Mouse (Mus musculus) spleen, postnatal 14 days (tissue): ENCODE data around the gene Cd163.
"Not testable (repeated sequence)": the region's sequence is repeated elsewhere in the genome, so short reads cannot be mapped to it uniquely, and the experiment has no call there.

Experiments used
- DNase-seq, 2 experiments: peaks; one replicate each; pipeline ENCODE4 v3.0.0; 2021 to 2022; ENCODE audit warnings: low spot score in 2 of 2

Cd163 gene

DNA sequence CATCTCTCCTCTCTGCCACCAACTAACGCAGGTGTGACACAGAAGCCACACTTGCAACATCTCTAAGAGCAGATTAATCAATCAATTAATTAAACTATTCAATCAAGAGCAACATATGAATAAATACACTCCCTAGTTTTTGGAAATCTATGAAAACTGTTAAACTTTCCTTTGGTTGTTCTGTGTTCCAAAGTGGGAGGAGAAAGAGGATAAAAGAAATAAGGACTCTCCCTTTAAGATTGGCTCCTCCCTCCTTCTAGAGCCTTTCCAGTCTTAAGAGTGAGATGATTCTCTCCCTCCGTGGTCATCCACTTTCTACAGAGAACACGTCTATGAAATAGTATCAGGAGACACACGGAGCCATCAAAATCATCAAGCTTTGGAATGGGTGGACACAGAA, at the start of gene Cd163:
Cd163 (plus strand) TSS at position 301 of the 400 bp plus-strand sequence.
- DNase-seq, result no peak

DNA sequence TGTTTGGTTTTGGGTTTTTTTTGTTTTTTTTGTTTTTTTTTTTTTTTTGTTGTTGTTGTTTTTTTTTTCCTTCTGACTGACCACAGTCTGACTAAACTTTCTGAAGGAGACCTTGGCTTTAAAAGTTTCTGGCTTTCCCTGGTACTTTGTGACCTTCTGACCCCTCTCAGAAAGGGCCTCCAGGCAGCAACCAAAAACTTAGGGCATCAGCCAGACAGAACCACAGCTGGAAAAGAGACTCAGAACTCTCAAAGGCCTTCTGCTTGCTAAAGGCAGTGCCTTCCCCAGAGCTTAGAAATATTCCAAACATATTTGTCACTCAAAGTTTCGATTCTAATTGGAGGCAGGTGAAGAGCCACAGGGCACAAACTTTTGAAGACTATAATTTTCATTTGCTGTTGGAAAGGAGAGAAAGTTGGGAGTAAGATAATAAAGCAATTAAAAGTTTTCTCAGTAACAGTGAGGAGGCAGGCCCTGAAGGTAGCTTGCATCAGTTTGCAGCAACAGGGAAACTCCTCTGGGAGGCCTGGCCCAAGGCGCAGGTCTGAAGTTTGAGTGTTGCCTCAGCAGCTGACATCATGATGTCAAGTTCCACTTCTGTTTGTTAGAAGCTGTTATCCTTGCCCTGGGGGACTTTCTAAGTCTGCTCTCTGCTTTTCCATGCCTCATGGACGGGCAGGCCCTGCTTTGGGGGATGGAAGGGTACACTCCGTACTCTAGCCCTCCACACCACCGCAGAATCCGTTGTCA, 48.6 kb upstream of the Cd163 start:
- no peak for DNase-seq

DNA sequence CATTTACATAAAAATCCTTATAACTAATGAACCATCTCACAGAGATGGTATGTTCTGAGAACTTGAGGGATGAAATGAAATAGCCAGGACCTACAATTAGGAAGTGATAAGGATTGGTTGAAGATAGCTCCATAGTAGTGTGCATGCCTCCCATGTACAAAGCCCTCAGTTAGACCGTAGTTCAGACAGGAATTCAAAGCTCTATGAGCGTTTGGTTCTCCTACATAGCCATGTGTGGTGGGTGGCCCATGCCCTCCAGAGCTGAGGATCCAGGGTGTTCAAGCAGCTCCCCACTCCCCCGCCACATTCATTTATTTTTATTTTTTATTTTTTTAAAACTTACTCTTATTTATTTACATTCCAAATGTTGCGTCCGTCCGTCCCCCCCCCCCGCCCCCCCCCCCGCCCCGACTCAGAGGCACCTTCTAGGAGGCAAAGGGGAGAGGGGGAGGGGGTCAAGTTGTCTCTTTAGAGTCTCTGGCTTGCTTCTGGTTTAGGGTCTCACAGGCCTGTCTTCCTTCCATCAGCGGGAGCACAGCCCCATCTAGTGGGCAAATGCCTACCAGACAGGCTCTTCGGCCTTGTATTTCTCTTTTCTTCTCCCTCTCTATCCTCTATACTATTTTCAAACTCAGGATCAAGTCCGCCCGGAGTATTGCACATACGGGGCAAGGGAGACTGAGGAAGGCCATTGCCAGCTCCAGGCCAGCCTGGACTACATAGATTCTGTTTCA, 44.1 kb upstream of the Cd163 start:
- peak; percentile 30 to 55 for DNase-seq

DNA sequence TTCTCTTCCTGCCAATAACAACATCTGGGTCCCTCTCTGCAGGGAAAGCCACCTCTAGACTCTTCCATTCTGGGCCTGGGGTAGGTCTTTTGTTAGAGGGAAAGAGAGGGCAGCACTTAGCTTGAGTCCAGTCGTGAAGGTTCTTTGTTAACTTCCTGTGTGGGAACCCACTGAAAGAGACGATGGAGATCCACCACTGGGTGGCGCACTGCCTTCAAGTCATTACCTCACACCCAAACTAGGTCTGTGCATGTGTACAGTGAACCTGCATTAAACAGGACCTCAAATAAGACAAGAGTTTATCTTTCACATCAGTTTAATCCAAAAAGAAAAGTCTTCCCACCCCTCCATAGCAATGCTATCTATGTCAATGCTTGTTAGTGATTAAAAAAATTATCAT, 41.8 kb upstream of the Cd163 start:
- DNase-seq, result peak; percentile 48 to 73

DNA sequence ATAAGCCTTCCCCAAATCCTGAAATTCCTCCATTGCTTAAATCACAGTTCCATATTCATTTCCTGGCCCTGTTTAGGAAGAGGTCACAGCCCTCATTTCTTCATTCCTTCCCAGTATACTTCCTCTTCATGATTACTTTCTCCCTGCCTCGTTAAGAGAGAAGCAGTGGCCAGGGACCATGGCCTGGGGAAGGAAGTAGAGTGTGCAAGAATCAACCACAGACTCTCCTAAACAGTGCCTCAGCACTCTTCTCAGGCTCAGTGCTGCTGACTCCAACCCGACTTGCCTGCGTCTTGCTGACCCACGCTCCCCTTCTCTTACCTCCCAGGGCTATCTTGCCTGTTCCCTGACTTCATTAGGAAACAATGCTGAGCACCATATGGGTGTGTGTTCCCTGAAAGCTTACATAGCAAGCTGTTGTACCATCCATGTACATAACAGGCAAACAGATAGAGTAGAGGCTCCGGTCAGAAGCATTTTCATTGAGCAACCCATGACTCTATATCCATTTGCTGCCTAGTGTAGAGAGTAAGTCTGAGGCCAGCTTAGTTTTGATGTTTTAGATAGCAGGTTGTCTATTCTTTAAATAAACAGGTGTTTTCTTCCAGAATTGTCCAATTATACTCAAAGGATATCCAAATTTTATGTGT, 31.1 kb upstream of the Cd163 start:
- no peak for DNase-seq

DNA sequence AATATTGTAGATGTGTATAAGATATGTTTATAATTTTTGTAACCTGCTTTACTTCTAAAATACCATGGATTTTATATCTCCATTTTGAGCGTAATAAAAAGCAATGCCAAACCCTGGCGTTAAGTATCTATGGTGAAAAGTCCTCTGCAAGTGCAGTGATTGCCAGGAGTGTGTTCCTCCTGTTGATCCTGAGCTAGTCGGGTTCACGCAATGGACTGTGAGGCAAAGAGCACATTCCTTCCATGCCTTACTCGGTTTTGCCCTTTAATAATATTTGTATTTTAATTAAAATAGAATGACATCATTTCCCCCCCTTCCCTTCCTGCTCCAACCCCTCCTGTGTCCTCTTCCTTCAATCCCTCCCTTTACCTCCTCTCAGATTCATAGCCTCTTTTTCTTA, 26.8 kb upstream of the Cd163 start:
- DNase-seq, result no peak

DNA sequence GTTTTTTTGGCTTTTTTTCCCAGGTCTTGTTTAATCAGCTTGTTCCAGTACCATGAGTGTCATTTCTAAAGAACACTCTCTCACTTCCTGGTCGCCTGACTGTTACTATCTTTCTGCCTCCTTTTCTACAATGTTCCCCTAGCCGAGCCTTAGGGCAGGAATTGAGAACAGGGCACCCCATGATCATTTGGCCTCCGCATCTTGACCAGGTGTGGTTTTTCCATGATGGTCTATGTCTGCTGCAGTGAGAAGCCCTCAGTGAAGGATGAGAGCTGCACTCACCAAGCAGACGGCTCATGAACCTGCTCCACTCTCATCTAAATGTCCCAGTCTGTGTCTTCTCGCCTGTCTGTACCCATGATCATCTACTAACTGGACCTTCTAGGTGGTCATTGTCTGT, 26.2 kb upstream of the Cd163 start:
- DNase-seq, result no peak

DNA sequence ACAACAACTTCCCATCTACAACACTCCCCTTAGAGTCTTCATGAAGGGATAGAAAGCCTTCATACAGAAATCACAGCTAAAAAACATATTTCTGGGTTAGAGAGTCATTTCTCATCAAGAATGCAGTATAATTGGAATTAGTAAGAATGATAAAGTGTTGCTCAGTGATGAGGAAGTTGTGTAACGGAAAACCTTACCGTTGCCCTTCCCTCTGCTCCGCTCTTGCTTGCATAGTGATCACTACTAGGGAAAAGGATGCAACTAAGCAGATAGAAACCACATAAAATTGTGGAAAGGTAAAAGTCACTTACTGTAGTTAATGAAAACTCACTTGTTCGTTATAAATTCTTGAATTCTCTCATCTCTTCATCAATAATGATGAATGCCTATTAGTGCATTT, 21.7 kb upstream of the Cd163 start:
- DNase-seq, result no peak

DNA sequence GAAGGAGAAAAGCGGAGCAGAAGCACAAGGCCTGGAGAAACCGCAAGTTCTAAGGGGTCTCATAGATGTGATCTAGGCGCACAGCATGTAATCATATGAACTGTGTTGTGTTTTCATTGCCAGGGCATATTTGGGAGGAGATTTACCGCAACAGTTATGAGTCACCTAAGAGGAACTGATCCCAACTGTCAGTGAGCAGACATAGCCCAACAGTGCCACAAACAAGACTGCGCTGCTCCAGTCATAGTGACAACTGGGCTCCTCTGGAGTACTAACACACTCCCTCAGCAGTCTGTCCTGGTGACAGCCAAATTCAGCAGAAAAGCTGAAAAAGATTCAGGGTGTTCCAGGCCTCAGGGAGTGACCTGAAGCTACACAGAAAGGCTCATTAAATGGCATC, 7.1 kb upstream of the Cd163 start:
- not testable (repeated sequence) for DNase-seq

DNA sequence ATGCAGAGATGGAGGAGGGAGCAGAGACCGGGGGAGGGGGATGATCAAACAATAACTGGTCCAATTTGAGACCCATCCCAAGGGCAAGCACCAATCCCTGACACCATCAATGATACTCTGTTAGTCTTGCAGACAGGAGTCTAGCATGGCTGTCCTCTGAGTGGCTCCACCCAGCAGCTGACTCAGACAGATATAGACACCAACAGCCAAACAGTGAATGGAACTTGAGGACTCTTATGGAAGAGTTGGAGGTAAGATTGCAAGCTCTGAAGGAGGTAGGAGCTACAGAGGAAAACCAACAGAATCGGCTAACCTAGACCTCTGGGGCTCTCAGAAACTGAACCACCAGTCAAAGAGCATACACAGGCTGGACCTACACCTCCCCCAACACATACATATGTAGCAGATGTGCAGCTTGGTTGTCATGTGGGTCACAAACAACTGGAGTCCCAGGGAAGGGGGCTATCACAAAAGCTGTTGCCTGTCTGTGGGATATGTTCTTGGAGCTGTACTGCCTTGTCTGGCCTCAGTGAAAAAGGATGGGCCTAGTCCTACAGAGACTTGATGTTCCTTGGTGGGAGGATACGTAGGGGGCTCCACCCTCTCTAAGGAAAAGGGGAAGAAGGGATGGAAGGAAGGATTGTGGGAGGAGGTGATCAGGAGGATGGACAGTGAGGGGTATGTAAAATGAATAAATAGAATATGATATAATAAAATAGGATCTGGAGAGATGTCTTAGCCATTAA, 2.8 kb upstream of the Cd163 start:
- DNase-seq, result no peak

DNA sequence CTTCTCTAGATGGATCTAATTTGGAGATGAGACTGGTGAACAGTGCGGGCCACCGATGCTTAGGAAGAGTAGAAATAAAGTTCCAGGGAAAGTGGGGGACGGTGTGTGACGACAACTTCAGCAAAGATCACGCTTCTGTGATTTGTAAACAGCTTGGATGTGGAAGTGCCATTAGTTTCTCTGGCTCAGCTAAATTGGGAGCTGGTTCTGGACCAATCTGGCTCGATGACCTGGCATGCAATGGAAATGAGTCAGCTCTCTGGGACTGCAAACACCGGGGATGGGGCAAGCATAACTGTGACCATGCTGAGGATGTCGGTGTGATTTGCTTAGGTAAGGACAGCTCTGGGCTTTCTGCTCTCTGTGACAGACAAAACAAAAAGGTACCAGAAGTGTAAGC, 4.5 kb downstream of the Cd163 start:
- DNase-seq, result no peak

DNA sequence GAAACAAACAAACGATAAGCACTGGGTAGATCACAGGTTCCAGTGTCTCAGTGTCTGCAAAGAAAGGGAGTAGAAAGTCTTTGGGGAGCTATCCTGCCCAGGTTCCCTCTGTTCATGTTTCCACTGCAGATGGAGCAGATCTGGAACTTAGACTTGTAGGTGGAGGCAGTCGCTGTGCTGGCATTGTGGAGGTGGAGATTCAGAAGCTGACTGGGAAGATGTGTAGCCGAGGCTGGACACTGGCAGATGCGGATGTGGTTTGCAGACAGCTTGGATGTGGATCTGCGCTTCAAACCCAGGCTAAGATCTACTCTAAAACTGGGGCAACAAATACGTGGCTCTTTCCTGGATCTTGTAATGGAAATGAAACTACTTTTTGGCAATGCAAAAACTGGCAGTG, 7.8 kb downstream of the Cd163 start:
- no peak for DNase-seq

DNA sequence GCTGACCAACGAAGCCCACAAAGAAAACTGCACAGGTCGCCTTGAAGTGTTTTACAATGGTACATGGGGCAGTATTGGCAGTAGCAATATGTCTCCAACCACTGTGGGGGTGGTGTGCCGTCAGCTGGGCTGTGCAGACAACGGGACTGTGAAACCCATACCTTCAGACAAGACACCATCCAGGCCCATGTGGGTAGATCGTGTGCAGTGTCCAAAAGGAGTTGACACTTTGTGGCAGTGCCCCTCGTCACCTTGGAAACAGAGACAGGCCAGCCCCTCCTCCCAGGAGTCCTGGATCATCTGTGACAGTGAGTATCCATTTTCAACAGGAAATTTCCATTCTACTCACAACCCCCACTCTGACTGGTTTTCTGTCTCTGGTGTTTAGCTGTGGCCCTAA, 15.9 kb downstream of the Cd163 start:
- no peak for DNase-seq

DNA sequence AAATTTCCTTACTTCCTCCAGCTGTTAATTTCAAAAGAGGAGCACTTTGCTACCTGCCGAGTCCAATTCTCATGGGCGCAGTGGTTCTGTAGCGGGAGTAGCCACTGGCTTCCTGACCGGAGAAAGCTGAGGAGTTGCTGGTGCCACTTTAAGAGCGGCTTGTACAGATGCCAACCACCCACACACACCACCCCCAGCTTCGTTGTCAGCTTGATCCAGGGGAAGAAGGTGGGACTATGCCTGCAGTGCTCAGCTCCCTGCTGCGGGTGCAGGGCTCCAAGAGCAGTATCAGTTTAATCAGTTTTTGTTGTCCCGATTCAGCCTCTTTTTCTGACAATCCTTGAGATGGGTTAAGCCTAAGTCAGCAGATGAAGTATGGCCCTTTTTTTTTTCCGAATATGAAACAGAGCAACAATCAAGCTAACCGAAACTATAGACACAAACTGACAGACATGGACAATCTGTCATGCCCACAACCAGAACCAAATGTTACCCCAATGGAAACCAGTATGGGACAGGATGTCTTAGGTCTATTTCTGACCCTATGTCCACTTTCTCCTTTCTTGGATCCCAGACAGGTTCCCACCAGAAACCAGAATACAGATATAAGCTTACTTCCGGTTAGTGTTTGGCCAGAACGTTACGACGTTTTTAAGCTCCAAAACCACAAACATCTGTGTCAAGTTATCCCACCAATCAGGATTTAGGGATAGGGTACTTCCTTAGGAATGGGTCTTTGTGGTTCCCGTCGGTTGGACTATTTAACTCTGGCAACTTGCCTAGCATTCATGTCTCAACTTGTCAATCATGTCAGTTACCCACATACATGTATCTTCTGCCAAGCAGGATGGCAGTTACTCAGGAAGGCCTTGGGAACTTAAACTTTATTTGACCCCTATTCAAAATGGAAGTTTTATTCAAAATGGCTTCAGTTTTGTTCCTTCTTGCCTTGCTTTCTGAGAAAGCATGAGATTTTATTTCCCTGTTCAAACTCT, 17.3 kb downstream of the Cd163 start:
- DNase-seq, result no peak

DNA sequence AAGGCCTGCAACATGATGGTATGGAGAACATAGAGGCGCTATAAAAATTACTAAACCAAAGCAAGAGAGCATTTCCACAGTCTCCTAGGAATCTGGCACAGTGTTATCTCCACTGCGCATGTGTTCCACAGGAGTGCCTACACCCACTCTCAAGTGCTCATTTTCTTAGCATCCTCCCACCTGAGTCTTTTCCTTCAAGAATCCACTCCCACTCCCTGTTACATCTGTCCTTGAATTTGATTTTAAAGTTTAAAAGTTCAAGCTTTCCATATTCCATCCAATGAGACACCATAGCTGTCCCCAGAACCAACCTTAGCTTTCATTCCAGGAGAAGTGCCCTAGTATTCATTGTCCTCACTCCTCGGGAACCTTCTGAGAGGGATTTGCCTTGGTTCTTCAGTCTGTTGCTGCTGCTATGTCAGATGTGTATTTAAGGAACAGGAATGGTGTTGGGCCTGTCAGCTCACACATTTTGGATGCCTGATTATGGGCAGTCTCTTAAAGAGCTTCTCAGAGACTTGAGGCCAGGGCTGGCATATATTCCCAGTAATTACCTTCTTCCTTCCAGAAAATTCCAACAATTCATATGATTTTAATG, 24.0 kb downstream of the Cd163 start:
- DNase-seq, result no peak

DNA sequence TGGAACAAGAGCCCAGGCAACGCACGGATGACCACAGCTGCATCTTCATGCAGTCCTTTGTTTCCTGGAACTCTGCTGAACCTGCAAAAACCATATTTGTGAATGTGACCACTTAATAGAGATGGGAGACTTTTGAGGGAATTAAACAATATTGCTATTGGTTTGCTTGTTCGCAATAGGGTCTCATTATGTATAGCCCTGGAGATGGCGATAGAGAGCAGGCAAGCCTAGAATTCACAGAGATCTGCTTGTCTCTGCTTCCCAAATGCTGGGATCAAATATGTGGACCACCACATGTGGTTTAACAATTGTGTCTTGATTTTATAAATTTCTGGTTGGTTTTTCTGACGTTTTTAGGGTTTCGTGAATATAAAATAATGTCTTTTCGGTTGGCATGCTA, 25.2 kb downstream of the Cd163 start:
- DNase-seq, result no peak

DNA sequence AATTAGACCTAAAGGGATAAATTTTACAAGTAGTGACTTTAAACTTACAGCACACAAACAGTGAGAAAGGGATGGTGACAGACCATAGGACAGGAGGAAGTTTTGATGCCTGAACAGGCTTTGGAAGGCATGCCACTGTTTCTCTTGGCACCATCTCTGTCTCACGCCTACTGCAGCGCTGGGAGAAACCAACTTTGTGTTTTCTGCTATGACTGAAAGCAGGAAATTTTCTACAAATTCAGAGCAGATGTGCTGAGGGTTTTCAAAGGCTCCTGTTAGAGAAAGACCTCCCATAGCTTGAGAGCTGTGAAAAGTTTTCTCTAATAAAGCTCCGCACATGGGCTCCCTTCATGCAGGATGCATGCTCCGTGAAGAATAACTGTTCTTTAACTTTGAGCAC, 40.6 kb downstream of the Cd163 start:
- no peak for DNase-seq

DNA sequence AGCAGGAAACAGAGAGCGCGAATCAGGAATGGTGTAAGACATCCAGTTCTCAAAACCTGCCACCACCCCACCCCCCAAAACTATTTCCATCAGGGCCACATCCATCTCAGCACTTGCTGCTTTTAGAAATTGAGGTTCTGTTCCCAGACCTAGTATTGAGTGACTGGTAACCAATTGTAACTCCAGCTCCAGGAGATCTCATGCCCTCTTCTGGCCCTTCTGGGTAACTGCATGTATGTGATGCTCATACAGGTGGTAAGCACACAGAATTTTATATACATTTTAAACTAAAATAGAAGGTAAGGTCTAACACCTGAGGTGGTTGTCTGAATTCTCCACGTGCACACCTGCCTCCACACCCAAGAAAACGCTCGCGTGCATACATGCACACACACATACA, 42.2 kb downstream of the Cd163 start:
- DNase-seq, result no peak

DNA sequence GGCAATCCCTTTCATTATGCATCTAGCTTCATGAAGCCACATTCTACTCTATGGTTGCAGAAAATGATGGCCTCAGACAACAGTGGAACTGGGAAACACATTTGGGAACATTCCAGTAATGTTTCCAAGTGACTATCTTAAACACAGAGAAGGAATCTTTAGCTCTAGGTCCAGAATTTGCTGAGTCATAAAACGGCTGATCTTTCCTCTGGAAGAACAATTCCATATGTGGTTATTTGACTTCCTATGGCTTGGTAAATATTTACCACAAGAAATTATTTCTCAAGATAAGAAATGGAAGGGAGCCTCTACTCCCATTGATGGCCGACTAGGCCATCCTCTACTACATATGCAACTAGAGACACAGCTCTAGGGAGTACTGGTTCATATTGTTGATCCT, 48.8 kb downstream of the Cd163 start:
- DNase-seq, result no peak

DNA sequence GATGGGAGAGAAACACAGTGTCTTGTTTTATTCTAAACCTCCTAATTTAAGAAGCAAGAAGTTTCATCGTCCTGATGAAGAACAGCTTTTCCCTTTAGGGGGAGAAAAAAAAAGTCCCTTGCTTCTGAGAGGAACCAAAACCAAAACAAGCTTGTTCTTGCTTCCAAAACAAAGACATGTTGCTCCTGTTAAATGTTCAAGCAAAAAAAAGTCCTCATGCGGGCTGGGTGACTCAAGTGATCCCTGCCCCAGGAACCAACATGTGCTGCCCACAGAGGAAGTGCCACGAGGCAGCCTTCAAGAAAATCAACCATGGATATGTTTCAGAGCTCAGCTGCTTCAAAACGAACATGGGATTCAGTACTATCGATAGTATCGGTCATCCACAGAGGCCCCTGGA, 54.5 kb downstream of the Cd163 start:
- DNase-seq, result no peak

DNA sequence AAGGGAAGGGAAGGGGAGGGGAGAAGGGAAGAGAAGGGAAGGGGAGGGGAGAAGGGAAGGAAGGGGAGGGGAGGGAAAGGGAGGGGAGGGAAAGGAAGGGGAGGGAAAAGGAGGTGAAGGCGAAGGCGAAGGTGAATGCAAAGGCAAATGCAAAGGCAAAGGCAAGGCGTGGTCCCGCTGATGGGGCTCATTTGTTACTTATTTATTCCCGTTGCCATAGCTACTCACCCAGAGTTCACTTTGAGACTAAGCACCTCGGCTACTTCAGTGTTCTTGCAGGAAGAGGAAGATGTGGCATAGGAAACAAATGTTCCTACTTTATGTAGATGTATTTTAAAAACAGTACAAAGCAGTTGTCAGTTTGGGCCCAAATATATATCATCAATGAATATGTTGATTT, 56.1 kb downstream of the Cd163 start:
- no peak for DNase-seq
